Mouse (Mus musculus): ENCODE data around the gene Hcfc1r1.

- TF ChIP-seq EP300 (IDR thresholded peaks at IDR 0.05; ENCODE audit: insufficient read depth, low read depth, low read length): no peak
- no peak for TF ChIP-seq POLR2A (IDR thresholded peaks at IDR 0.05; ENCODE audit: insufficient read depth, low read depth, low read length)
- TF ChIP-seq CTCF (IDR thresholded peaks at IDR 0.05): no peak
Observed at GRCm38 (mm10) chr17:23654001-23654400, 19.4 kb upstream of the Hcfc1r1 start.

Data from heart, adult 2 months (tissue).